Mouse (Mus musculus) heart, adult 2 months (tissue): ENCODE results near the gene Ddx43.

Experiments
- CTCF ChIP-seq: fragments of 200-600 bp; IDR thresholded peaks from 2 replicates; pipeline ENCODE4 v1.8.1; 2022; ENCODE audit warnings: antibody characterized with exemption, mild to moderate bottlenecking, moderate library complexity
- EP300 ChIP-seq: fragments of 200-500 bp; IDR thresholded peaks from 2 replicates; pipeline ENCODE4 v1.6.1; 2011; ENCODE audit warnings: low read depth, low read length, control low read depth; ENCODE audit not compliant: insufficient read depth
- POLR2A ChIP-seq: fragments of 200-500 bp; IDR thresholded peaks from 2 replicates; pipeline ENCODE4 v1.6.1; 2011; ENCODE audit warnings: mild to moderate bottlenecking, low read depth, low read length, control low read depth; ENCODE audit not compliant: insufficient read depth

GRCm38 (mm10) chr9:78393741-78394140 lies 1.8 kb upstream of the Ddx43 start:
- no peak for TF ChIP-seq CTCF
- no peak for TF ChIP-seq POLR2A
- no peak for TF ChIP-seq EP300
